Mouse (Mus musculus): ENCODE data around the gene Ercc8. TPM values are rescaled to one million over a fixed set of nuclear protein-coding genes. Genes with fewer than 3 reads are reported as not detected.

The Ercc8 gene
- total RNA-seq, 1 experiment from 2014 or later, result 13.0 TPM

DNA sequence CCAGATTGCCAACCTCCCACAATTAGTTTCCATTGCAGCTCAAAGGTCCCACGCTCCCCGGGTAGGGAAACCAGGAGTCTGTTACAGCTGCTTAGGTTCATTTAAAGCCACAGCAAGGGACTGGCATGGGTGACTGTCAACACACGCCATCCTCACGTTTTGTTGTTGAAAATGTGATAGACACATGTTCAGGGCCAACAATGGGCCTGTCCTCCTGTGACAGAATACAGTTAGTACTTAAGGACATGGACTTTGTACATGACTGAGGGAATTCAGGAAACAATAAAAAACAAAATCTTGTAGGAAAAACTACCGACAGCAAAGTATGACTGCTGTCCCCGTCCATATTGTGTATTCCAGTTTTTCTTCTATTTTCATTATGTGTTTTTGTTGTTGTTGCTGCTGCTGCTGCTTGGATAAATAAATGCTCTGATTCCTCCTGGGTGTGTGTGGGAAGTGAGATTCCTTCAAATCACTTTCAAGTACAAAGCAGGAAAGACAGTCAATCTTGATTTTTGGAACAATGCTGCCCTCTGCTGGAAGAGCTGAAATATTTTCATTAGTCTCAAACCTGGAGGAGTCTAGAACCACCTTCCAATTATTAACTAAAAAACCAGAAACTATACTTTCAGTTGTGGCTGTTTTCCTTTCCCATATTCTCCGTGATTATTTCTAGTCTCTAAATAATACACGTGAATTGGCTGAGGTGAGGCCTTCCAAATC lies 5.7 kb upstream of the Ercc8 start:
- peak; percentile 60; the same call in 1 of the 2 replicates for ATAC-seq (replicated peaks; ENCODE audit: low read depth, poor library complexity, severe bottlenecking)

DNA sequence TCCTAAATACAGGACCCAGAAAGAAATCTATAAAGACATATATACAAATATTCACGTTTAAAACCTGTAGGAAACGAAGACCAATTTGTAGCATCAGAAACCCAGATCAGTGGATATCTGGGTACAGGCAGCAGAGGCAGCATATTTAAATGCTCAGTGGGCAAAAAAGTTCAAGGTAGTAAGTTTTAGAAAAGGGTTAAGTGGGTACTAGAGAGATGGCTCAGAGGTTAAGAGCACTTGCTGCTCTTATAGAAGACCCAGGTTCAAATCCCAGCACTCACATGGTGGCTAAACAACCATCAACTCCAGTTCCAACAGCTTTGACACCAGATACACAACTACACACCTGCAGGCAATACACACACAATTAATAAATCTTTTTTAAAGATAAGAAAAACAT lies 1.4 kb upstream of the Ercc8 start:
- no peak for ATAC-seq (replicated peaks; ENCODE audit: low read depth, poor library complexity, severe bottlenecking)

DNA sequence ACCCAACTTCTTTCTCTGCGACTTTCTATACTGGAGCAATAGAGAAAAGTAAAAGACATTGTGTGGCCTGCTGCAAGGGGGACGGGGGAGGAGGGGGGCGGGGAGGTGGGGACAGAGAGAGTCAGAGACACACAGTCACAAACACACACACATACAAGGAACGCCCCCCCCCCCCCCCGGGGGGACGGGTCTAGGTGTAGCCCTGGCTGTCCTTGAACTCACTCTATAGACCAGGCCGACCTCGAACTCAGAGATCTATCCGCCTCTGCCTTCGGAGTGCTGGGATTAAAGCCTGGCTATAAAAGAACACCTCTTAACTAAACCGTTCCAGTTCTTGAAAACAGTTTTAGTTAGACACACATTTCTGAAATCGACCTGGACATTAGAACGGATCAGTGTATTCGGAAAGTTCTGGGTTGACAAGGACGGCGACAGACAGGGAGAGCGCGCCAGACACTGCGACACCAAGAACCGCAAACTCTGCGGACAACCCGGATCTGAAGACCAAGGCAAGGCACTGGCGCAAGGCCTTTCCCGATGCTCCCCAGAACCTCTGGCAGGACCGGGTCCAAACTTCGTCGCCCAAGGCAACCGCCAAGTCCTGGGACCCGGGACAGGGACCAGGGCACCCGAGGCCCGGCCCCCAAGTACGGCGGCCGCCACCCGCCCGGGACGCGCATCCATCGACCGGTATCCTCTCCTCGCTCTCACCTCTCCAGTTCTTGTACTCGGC lies 633 bp upstream of the Ercc8 start:
- no peak; the same call in none of the 2 replicates for ATAC-seq (replicated peaks; ENCODE audit: low read depth, poor library complexity, severe bottlenecking)

- ATAC-seq (replicated peaks; ENCODE audit: low read depth, poor library complexity, severe bottlenecking), result no peak
Measured at GRCm38 (mm10) chr13:108159241-108159575, 677 bp downstream of the Ercc8 start.

- ATAC-seq (replicated peaks; ENCODE audit: low read depth, poor library complexity, severe bottlenecking), result no peak
Measured at GRCm38 (mm10) chr13:108159963-108160362, 1.4 kb downstream of the Ercc8 start.

- no peak for ATAC-seq (replicated peaks; ENCODE audit: low read depth, poor library complexity, severe bottlenecking)
Measured at GRCm38 (mm10) chr13:108163912-108164311, 5.4 kb downstream of the Ercc8 start.

GRCm38 (mm10) chr13:108164621-108165020 lies 6.1 kb downstream of the Ercc8 start:
- no peak for ATAC-seq (replicated peaks; ENCODE audit: low read depth, poor library complexity, severe bottlenecking)

DNA sequence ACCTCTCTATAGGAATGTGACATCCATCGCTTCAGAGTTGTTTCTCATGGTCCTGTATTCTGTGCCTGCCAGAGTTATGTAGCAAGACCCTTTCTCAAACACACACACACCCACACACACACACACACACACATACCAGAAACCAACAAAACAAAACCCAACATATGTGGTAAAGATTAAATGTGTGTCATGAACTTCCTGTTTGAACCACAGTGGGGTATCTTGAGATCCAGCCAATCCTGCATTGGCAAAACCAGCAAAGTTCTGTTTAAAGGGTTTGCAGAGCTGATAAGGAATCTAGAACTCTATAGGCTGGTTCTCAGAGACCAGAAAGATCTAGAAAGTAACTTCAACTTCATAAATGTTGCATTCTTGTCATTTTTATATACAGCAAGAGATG lies 11.5 kb downstream of the Ercc8 start:
- ATAC-seq (replicated peaks; ENCODE audit: low read depth, poor library complexity, severe bottlenecking), result peak; percentile 85

DNA sequence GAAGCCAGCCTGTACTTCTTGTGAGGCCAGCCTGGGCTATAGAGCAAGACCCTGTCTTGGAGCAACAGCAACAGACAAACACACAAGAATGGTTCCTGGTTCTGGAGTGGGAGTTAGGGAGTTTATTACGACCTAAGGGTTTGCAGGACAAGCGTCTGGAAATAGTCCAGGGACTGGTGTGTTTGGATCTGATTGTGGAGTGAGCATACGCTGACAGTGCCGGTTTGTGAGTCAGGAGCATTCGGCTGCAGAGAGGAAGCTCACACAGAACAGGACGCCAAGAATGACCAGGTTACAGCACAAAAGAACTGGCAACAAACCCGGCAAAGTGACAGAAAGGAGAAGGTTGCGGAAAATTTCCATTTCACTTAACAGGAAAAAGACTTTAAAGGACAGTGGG lies 12.0 kb downstream of the Ercc8 start:
- no peak for ATAC-seq (replicated peaks; ENCODE audit: low read depth, poor library complexity, severe bottlenecking)

GRCm38 (mm10) chr13:108179618-108180017 lies 21.1 kb downstream of the Ercc8 start:
- ATAC-seq (replicated peaks; ENCODE audit: low read depth, poor library complexity, severe bottlenecking), result peak; percentile 76

GRCm38 (mm10) chr13:108180821-108181220 lies 22.3 kb downstream of the Ercc8 start:
- ATAC-seq (replicated peaks; ENCODE audit: low read depth, poor library complexity, severe bottlenecking), result peak; percentile 59

GRCm38 (mm10) chr13:108184743-108185255 lies 26.3 kb downstream of the Ercc8 start:
- ATAC-seq (replicated peaks; ENCODE audit: low read depth, poor library complexity, severe bottlenecking), result no peak

DNA sequence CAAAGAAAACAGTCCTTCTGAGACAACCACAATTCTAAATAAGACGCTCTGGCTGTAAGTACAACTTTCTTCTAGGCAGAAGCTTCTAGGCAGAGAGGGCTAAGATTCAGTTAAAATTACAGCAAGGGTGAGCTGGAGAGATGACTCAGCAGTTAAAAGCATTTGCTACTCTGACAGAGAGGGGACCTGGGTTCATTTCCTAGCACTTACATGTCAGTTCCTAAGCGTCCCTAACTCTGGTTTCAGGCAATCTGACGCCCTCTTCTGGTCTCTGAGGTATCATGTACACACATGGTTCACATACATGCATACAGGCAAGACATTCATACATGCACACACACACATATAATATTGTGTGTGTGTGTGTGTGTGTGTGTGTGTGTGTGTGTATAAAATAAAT lies 27.0 kb downstream of the Ercc8 start:
- no peak for ATAC-seq (replicated peaks; ENCODE audit: low read depth, poor library complexity, severe bottlenecking)

DNA sequence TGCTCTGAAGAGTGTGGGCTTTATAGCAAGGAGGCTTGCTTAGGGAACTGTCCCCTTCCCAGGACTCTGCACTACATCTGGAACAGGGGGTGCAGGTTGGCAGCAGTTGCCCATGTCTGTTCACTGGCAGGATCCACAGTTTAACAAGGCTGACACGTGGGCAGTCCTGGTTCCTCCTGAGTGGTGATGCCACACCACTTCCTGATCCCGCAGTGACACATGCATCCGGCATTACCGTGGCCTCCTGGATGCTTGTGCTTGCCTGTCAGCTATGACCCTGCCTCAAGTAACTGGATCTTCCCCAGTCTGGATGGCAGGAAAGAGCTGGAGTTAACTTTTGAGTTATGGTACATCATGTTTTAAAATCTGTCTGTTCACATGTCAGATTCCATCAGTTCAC lies 29.5 kb downstream of the Ercc8 start:
- 0 out of 2 replicates have a peak, but pooled peaks have one; percentile 19 for ATAC-seq (replicated peaks; ENCODE audit: low read depth, poor library complexity, severe bottlenecking)

GRCm38 (mm10) chr13:108191074-108191720 lies 32.7 kb downstream of the Ercc8 start:
- ATAC-seq (replicated peaks; ENCODE audit: low read depth, poor library complexity, severe bottlenecking), result peak; percentile 99

GRCm38 (mm10) chr13:108195474-108195873 lies 36.9 kb downstream of the Ercc8 start:
- ATAC-seq (replicated peaks; ENCODE audit: low read depth, poor library complexity, severe bottlenecking), result no peak

DNA sequence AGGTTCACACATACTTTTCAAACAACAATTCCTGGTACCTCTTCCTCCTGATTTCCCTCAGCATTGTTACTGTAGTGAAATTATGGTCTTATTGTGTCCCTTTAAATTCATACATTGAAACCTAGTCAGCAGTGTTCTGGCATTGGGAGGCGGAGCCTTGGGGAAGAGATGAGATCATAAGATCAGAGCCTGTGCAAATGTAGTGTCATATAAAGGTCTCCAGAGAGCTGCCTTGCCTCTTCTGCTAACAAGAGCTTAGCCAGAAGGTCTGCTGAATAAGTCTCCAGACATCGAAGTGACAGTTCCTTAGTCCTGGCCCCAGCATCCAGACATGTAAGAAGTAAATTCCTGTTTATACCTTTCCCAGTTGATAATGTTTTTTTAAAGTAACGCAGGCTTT lies 46.3 kb downstream of the Ercc8 start:
- ATAC-seq (replicated peaks; ENCODE audit: low read depth, poor library complexity, severe bottlenecking), result no peak

GRCm38 (mm10) chr13:108207447-108207846 lies 48.9 kb downstream of the Ercc8 start:
- no peak for ATAC-seq (replicated peaks; ENCODE audit: low read depth, poor library complexity, severe bottlenecking)

DNA sequence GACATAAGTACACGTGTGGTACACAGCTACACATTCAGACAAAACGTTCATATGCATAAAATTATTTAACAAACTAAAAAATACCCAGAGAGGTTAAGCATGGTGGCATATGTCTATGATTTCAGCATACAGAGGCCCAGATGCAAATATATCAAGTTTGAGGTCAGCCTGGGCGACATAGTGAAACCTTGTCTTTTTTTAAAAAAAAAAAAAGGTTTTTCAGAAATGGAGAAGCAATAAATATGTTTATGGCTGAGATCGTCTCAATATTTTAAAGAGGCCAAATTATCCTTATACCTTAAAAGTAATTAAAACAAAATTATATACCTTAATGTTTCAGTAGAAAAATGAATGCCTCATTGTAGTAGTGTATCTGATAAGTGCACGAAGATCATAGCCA lies 49.6 kb downstream of the Ercc8 start:
- ATAC-seq (replicated peaks; ENCODE audit: low read depth, poor library complexity, severe bottlenecking), result no peak

DNA sequence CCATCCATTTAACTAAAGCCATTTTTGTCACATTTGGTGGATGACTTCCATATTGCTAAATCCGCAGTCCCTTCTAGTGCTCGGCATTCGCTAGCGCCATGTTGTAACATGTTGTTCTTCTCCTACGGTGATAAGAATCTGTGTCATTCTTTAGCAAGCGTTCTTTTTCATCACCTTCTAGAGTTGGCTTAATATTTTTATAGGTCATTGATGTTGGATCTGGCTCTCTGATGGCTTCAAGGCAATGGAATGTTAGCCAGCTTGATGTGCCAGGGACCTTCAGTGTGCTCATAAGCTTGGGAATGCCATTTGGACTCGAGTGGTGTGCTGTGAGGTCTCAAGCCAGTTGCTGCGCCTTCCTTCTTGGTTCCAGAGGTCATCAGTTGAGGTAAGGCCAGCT lies 52.4 kb downstream of the Ercc8 start:
- ATAC-seq (replicated peaks; ENCODE audit: low read depth, poor library complexity, severe bottlenecking), result no peak

Data from common myeloid progenitor, adult 5-6 weeks (primary cell).